Mouse (Mus musculus) 416B (cell line): ENCODE results near the gene Rere.
A peak's percentile ranks its signal among the peaks of the same experiment; 100 is the strongest.

Experiments
- DNase-seq: peaks from one replicate; pipeline ENCODE4 v3.0.0; 2011; ENCODE audit warnings: low read depth

Rere gene

DNA sequence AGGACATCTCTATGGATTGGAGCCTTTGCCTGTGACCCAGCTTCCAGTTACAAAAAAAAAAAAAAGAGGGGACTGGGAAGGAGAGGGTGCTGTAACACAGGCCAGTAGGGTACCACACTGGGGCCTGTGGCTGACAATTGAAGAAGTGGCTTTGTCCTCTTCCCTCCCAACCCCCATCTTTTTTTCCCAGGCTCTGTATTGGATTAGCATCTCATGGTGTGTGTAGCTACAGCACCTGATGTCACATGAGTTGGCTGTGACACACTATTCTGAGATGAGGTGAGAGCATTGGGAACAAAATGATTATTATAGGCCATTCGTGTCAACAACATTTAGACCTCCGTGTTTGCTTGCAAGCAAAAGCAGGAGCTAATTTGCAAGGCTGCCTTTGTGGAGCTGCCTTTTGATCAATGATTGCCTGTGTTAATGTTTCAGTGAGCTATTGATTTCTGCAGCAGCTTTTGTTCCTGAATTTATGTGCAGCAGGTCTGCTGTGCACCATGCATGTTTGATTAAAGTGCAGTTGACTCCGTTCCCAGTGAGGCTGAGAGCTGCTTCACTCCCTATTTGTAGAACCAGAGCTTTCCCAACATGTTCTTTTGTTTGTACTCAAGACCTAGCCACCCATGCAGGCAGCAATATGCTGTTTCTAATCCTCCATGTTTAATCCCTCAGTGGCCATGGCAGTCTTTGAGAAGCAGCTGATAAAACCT, 325.2 kb downstream of the Rere start:
- DNase-seq, result no peak

DNA sequence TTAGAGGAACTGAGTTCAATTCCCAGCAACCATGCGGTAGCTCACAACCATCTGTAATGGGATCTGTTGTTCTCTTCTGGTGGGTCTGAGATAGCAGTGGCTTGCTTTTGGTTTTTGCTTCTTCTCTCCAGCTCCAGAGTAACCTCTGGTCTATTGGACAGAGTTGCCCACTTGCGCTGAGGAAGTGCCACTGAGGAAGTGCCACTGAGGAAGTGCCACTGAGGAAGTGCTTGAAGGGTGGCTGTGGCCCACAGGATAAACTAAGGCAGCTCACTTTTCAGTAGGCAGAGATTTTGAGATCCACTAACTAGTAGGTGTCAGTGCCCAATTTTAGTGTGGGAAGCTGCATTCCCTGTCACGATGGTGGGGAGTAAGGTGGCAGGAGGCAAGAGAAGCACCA, 327.2 kb downstream of the Rere start:
- no peak for DNase-seq

DNA sequence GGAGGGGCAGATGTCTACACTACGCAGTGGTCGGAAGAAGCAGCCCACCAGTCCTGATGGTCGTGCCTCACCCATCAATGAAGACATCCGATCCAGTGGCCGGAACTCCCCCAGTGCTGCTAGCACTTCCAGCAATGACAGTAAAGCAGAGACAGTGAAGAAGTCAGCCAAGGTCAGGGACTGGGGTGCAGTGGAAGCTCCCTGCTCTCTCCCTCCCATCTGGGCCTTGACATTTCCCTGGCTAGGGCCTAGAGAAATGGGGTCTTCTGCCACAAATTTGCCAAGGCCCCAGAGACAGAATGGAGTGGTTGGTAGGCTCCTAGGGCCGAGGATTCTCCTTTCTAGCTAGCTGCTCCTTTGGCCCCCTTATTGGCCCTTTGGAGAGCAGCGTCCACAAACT, 332.3 kb downstream of the Rere start:
- DNase-seq, result no peak

DNA sequence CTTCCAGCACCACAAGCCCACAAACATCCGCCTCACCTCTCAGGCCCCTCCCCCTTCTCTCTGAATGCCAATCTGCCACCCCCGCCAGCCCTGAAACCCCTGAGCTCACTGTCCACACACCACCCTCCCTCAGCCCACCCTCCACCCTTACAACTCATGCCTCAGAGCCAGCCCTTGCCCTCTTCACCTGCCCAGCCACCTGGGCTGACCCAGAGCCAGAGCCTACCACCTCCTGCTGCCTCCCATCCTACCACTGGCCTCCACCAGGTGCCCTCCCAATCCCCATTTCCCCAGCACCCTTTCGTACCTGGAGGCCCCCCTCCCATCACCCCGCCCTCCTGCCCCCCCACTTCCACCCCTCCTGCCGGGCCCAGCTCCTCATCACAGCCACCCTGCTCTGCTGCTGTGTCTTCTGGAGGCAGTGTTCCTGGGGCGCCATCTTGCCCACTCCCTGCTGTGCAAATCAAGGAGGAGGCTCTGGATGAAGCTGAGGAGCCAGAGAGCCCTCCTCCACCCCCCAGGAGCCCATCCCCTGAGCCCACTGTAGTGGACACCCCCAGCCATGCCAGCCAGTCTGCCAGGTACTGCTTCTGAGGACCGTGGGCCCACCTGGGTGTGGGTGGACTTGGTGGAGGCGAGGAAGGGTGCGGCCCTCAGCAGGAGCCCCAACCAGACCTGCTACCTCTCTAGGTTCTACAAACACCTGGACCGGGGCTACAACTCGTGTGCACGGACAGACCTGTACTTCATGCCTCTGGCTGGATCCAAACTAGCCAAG, 334.0 kb downstream of the Rere start:
- no peak for DNase-seq

DNA sequence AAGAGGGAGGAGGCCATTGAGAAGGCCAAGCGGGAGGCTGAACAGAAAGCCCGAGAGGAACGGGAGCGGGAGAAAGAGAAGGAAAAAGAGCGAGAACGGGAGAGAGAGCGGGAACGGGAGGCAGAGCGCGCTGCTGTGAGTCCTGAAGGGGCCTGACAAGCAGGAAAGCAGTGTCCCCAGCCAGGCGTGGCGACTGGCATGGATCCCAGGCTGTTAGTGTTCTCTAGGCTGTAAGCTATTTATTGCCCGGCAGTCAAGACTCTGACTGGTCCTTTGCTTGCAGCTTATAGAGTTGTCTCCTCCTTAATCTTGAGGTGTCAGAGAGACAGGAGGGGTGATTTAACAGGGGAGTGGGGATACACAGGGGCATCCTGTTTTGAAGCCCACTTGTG, 334.6 kb downstream of the Rere start:
- no peak for DNase-seq

DNA sequence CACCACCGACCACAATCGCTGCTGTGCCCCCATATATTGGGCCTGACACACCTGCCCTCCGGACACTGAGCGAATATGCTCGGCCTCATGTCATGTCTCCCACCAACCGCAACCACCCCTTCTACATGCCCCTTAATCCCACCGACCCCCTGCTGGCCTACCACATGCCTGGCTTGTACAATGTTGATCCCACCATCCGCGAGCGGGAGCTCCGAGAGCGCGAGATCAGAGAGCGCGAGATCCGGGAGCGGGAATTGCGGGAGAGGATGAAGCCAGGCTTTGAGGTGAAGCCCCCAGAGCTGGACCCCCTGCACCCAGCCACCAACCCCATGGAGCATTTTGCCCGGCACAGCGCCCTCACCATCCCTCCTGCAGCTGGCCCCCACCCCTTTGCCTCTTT, 335.4 kb downstream of the Rere start:
- DNase-seq, result no peak

DNA sequence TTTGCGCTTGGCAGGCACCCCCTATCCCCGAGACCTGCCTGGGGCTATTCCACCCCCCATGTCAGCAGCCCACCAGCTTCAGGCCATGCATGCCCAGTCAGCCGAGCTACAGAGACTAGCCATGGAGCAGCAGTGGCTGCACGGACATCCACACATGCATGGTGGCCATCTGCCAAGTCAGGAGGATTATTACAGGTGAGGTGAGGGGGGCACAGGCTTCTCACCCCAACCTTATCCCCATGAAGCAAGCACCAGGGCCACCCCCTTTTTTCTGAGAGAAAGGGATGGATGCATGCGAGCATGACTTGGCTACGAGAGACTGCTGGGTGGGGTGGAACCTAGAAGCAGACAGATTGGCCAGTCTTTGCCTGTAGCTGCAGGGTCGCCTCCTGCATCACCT, 337.6 kb downstream of the Rere start:
- no peak for DNase-seq

DNA sequence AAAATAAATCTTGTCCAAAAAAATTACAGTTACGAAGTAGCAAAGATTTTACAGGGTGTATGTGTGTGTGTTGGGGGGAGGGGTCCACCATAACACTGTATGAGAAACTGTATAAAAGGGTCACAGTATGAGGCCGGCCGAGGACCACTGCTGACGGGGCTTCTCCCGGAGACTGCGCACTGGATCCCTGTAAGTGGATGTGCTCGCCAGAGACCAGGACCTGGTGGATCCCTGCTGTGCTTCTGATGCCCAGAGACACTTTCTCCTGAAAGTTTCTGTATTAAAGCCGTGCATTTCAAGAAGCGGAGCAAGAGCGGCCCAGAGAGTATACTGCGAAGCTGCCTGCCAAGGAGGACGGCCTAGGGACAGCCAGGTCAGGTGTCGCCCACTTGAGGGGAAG, 341.2 kb downstream of the Rere start:
- DNase-seq, result no peak

DNA sequence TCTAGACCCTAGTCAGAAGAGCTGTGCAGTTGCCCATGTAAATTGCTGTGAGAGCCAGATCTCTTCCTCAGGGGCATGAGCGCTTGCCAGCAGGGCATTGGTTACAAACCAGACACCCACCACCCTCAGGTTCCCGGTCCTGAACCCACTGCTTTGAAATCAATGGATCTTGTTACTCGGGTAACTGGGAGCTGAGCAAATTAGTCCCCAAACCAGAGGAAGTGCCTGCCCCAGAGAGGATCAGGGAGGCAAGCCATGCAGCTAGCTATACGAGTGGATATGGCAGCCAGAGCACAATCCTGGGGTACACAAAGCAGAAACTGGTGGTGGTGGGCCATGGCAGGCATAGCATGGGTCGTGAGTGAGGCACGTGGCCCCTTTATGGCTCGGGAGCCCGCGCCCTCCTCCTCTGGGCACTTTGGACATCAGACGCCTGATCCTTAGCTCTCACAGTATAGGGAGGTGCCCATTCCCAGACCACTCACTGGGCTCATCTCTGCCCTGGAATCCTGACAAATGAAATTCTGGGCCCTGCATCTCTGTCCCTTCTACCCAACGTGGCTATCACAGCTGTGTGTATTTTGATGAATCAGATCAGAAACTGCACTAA, 342.9 kb downstream of the Rere start:
- DNase-seq, result no peak

DNA sequence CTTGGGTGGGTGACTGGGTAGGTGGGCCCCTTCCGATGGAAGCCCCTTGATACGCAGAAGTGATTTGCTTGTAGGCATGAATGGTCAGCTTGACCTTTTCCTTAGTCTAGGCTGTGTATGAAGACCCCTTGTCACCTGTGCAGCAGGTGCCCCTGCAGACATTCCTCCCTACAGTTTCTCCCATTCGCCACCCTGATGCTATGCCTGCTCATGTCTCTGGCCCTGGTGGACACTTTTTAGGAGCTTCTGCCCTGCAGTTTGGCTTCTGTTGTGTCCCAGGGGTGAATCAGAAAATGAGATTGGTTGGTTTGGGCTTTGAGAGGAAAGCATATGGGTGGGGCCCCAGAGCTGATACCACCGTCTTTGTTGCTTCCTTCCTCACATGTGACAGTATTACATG, 343.5 kb downstream of the Rere start:
- no peak for DNase-seq

DNA sequence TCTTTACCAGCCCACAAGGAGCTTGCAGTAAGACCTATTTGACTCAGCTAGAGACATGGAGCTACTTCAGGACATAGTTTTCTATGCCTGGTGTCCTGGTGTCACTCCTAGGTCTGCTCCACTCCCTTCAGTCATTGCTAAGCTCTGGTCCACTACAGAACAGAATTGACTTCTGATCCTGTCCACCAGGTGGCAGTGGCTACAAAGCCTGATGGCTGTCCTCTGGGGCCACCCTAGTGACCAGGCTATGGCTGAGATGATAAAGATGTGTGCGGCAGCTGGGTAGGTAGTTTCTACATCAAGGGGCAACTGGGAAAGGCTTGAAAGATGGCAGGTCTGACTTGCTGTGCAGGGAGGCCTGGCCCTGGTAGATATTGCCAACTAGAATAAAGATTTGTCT, 344.0 kb downstream of the Rere start:
- DNase-seq, result peak; percentile 76

DNA sequence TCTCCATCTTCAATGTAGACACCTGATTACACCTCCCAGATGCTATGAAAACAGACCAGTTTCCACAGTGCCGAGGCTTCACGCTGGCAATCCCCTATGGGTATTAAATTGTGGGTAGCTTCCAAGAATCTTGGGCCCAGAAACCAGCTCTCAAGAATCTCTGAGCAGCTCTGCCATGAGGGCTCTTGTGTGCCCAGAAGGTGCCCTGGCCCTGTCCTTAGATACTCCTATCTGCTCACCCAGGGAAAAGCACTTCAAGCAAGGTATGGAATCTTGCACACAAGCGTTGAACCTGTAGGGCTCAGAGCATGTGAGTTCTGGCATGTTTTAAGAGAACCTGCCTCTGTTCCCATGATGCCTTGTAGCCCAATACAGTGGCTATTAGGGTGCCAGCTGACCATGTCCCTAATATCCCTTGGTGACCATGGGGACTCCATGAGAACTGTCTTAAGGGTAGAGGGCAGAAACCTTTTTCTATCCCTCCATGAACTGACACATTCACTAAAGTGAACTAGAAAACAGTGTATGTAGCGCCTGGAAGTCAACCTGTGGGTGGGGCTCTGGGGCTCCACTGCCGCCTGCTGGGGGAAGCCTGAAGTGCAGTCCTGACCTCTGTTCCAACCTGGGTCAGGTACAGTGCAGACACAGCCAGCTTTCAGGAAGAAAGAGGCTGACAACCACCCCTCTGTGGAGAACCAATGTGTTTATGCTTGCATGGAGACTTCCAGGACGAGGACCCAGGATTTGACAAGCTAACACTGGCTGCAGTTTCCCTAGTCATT, 344.7 kb downstream of the Rere start:
- peak; percentile 60 for DNase-seq

DNA sequence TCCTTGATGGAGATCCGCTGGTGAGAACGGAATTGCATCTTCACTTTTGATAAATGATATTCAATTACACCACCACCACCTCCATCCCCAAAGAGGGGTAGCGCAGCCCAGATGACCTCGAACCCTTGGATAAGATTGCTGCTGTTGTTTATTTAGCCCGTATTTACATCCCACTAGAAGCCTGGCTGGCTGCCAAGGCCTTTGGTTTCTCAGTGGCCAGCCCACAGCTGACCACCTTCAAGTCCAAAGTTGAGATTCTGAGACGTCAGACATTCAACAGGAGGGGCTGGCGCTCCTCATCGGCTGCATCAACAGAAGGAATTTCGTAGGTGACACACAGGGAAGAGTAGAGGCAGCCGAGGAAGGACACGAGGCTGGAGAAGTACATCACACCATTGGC, 347.8 kb downstream of the Rere start:
- DNase-seq, result no peak

DNA sequence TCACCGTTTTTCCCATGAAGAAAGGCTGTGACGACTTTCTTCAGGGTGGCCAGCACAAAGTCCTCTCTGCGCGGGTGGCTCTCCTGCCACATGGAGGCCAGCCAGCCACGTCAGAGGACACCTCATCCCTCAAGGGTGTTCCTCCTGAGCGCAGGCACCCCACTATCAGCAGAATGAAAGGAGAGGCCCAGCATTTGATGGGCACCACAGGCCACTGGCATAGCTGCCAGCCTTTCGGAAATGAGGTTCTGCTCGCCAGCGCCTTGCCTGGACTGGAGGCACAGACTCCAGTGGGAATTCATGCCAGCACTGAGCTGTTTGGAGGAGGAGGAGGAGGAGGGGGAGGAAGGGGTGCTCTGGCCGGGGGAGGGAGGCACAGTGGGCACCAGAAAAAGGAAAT, 354.1 kb downstream of the Rere start:
- no peak for DNase-seq

DNA sequence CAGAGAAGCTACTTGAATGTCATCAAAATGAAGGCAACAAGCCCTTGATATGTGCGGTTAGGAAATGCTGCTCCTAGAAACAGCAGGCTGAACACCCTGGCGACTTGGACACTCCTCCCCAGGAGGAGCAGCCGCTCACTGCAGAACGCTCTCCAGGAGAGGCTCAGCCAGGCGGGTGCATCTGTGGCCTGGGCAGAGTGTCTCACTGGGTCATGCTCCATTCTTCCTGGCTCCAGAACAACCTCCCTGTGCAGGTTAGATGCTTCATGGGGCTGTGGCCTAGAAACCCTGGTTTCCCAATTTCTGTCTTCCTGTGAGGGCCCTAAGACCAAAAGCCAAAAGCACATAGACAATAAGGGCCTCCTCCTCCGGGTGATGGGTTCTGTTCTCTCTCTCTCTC, 355.2 kb downstream of the Rere start:
- no peak for DNase-seq

DNA sequence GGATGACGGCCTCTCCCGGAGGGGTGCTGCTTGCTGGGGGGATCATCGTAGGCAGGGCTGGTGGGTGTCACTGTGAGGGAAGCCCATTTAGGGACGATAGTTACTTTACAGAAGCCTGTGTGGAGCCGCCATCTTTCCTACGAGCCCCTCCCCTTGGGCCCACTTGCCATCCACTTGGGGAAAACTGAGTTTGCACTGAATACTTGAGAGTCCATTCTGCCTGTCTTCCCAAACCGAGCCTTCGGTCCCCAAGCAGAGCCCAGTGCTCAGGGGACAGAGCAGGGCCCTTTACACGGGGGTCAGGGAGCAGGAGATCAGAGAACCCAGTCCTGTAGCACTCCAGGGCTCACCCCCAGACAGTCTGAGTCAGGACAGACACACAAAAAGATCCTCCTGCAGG, 362.9 kb downstream of the Rere start:
- no peak for DNase-seq

DNA sequence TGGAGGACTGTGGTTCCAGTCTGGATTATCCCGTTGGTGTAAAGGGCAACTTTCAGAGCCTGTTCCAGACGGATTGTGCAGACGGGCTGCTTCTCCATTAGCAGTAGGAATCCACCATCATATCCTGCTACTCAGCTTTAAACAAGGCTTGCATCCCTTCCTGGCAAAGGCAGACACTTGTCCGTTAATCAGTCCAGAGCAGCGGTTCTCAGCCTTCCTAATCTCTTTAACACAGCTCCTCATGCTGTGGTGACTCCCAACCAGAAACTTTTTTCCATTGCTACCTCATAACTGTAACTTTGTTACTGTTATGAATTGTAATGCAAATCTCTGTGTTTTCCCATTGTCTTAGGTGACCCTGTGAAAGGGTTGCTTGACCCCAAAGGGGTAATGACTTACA, 367.9 kb downstream of the Rere start:
- peak; percentile 16 for DNase-seq

DNA sequence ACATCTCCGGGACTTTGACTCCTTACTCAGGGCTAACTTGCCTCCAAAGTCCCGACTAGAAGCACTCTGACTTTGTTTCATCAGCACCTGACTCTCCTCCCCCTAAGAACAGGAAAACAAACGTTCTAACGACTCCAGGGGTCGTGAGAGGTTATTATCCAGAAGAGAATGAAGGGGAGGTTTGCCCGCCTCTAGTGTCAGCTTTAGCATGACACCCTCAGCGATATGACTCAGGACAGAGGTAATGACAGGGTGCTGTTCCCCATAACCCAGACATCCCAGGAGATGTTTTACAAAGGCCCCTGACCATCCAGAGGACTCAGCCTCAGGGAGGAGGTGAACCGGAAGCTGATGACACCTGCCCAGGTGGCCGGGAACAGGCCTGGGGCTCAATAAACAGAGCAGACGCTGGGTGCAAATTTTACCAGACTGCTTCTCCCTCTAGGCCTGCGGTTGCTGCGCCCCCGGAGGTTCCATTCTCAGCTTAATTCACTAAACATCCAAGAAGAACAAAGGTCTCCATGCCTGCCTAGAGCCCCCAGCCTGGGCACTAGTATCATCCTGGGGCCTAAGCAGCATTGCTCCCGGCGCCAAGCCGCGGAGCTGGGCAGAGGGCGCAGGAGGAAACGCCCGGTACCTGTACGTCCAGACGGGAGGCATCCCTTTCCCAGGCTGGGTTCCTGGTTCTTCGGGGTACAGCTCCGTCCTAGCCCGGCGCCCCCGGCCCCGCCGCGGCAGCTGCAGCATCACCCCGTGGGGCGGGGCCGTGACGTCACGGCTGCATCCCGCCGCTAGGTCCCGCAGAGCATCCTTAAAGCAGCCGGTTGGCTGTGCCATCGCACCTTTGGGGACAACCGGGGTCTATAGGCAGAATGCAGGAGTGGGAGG, 370.2 kb downstream of the Rere start, which contains the start of gene Slc45a1:
Slc45a1 (minus strand) TSS at position 785 of the 888 bp plus-strand sequence.
- DNase-seq, result no peak

DNA sequence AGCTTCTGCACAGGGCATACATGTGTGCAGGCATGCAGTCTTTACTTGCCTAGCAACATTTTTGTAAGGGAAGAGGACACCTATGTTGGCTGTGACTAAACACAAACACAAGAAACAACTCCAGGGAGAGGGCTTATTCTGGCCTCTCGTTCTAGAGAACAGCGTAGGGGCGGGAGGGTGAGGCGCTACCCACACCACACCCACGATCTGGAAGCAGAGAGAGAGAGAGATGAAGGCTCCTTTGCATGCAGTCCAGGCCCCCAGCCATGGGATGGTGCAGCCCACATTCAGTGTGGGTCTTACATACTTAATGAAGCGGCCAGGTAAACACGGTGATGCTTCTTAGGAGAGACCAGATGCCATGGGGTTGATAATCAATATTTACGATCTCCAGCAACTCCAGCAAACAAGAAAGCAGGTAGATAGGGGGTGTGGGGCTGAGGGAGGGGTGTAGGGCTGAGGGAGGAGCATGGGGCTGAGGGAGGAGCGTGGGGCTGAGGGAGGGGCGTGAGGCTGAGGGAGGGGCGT, 371.7 kb downstream of the Rere start:
- DNase-seq, result no peak

DNA sequence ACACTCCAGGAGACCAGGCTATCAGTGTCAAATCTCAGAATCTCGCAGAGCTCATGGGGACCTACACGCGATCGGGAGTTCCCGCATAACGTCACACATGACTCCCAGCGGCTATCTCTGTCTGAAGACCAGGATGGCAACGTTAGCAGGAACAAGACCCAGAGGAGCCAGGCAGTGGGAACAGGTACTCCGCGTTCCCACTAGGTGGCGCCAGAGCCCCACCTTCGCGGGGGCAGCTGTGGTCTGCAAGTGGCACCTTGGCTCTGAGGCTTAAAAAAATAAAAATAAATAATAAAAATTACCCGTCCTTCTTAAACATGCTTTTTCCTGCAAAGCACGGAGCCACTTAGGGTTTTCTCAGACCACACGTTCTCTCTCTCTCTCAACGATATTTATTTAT, 374.5 kb downstream of the Rere start:
- DNase-seq, result peak; percentile 82

DNA sequence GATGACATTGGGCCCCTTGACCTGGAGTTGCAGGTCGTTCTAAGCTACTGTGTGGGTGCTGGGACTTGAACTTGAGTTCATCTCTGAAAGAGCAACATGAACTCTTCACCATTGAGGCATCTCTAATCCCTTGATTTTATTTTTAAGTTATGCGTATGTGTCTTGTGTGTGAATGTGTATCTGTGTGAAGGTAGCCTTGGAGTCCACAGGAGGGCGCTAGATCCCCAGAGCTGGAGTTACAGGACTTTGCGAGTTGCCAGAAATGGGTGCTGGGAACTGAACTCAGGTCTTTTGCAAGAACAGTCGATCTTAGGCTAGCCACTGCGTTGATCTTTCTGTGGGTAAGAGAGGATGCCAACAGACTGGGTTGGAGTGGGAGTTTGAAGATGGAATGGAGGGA, 375.1 kb downstream of the Rere start:
- peak; percentile 56 for DNase-seq
